Mouse (Mus musculus): ENCODE measurements around the gene Egr2.

Egr2 gene

GRCm38 (mm10) chr10:67535256-67535655, at the start of gene Egr2:
TSS of gene Egr2 (plus strand) at chr10:67535475.
- DNase-seq (ENCODE audit: low read depth): no peak

GRCm38 (mm10) chr10:67487496-67487895, 47.8 kb upstream of the Egr2 start:
- no peak for DNase-seq (ENCODE audit: low read depth)

GRCm38 (mm10) chr10:67489836-67490235, 45.4 kb upstream of the Egr2 start:
- no peak for DNase-seq (ENCODE audit: low read depth)

- no peak for DNase-seq (ENCODE audit: low read depth)
Observed at GRCm38 (mm10) chr10:67490632-67491031, 44.6 kb upstream of the Egr2 start.

- DNase-seq (ENCODE audit: low read depth): no peak
Observed at GRCm38 (mm10) chr10:67492161-67492571, 43.1 kb upstream of the Egr2 start.

- no peak for DNase-seq (ENCODE audit: low read depth)
Observed at GRCm38 (mm10) chr10:67493556-67493955, 41.7 kb upstream of the Egr2 start.

- DNase-seq (ENCODE audit: low read depth): no peak
Observed at GRCm38 (mm10) chr10:67497144-67497892, 38.0 kb upstream of the Egr2 start.

GRCm38 (mm10) chr10:67497951-67498350, 37.3 kb upstream of the Egr2 start:
- no peak for DNase-seq (ENCODE audit: low read depth)

GRCm38 (mm10) chr10:67503320-67503995, 31.8 kb upstream of the Egr2 start:
- no peak for DNase-seq (ENCODE audit: low read depth)

GRCm38 (mm10) chr10:67504046-67504445, 31.2 kb upstream of the Egr2 start:
- DNase-seq (ENCODE audit: low read depth): no peak

- DNase-seq (ENCODE audit: low read depth): no peak
Observed at GRCm38 (mm10) chr10:67505248-67505647, 30.0 kb upstream of the Egr2 start.

- DNase-seq (ENCODE audit: low read depth): no peak
Observed at GRCm38 (mm10) chr10:67512211-67512610, 23.1 kb upstream of the Egr2 start.

GRCm38 (mm10) chr10:67512871-67513270, 22.4 kb upstream of the Egr2 start:
- DNase-seq (ENCODE audit: low read depth): no peak

- DNase-seq (ENCODE audit: low read depth): no peak
Observed at GRCm38 (mm10) chr10:67518733-67519132, 16.5 kb upstream of the Egr2 start.

- no peak for DNase-seq (ENCODE audit: low read depth)
Observed at GRCm38 (mm10) chr10:67524130-67524529, 11.1 kb upstream of the Egr2 start.

- DNase-seq (ENCODE audit: low read depth): no peak
Observed at GRCm38 (mm10) chr10:67524694-67525093, 10.6 kb upstream of the Egr2 start.

GRCm38 (mm10) chr10:67526435-67526834, 8.8 kb upstream of the Egr2 start:
- no peak for DNase-seq (ENCODE audit: low read depth)

- no peak for DNase-seq (ENCODE audit: low read depth)
Observed at GRCm38 (mm10) chr10:67529769-67530168, 5.5 kb upstream of the Egr2 start.

GRCm38 (mm10) chr10:67535972-67536371, 697 bp downstream of the Egr2 start:
- DNase-seq (ENCODE audit: low read depth): no peak

GRCm38 (mm10) chr10:67536621-67537141, 1.4 kb downstream of the Egr2 start:
- DNase-seq (ENCODE audit: low read depth): no peak

- DNase-seq (ENCODE audit: low read depth): peak; percentile 84
Observed at GRCm38 (mm10) chr10:67537151-67537994, 2.1 kb downstream of the Egr2 start.

GRCm38 (mm10) chr10:67538106-67538505, 2.8 kb downstream of the Egr2 start:
- no peak for DNase-seq (ENCODE audit: low read depth)
